Comparison of ENCODE assay signal across 9 mouse cellular contexts in genomic region chr7:37689107-37689511, GRCm38 (mm10).
DNase-seq lines count a peak whose midpoint lies in the region; ATAC-seq and TF ChIP-seq lines count a peak whose summit lies in the region.
"Had no signal": no experiment of that assay in that cellular context is flagged by ENCODE, and none has a peak within 500 bp of the region (broad histone marks: within the 10 kb centered on the region; RNA-seq: fewer than 3 reads in every experiment).

No protein-coding gene starts in this region.

- H3K9me3 ChIP-seq in forebrain, embryonic 14.5 days (replicated peaks; ENCODE audit: control insufficient read depth, low read length), result no peaks in the 10 kb centered on the region
- H3K9me3 ChIP-seq in midbrain, embryonic 10.5 days (replicated peaks), result no peaks in the 10 kb centered on the region

- H3K36me3 ChIP-seq in forebrain, embryonic 14.5 days (ENCODE audit: control insufficient read depth, insufficient read depth, low read length), result no peaks in the 10 kb centered on the region
- peaks cover 3% of the 10 kb centered on the region for H3K36me3 ChIP-seq in midbrain, embryonic 10.5 days

- H3K9ac ChIP-seq in forebrain, embryonic 14.5 days (ENCODE audit: low read length), result no peak overlapping the region

- H3K27me3 ChIP-seq in forebrain, embryonic 14.5 days (replicated peaks; ENCODE audit: control insufficient read depth, insufficient read depth, low read length), result no peaks in the 10 kb centered on the region
- H3K27me3 ChIP-seq in midbrain, embryonic 10.5 days (ENCODE audit: low read depth, poor library complexity, severe bottlenecking), result no peaks in the 10 kb centered on the region

- WGBS in forebrain, embryonic 14.5 days, result 5% methylated on average over 11 of the region's 11 CpGs
- WGBS in midbrain, embryonic 10.5 days, result 38% methylated on average over 11 of the region's 11 CpGs

- ATAC-seq in forebrain, embryonic 14.5 days, result peak; percentile 54

- no peak for TF ChIP-seq CTCF in layer of hippocampus, adult 2 months (conservative IDR thresholded peaks at IDR 0.05)

- H3K4me3 ChIP-seq in layer of hippocampus, adult 2 months, result peak overlapping the region; percentile 19; the same call in 1 of the 2 replicates
- H3K4me3 ChIP-seq in forebrain, embryonic 14.5 days (ENCODE audit: low read depth, low read length), result no peak overlapping the region
- peak overlapping the region; percentile 27 for H3K4me3 ChIP-seq in midbrain, embryonic 10.5 days

- no peak for DNase-seq in layer of hippocampus, adult 2 months (ENCODE audit: low spot score in 2 of 2)
- no peak for DNase-seq in layer of hippocampus, postnatal 10 days (ENCODE audit: low spot score in 2 of 2)
- peak; percentile 70 for DNase-seq in forebrain, embryonic 14.5 days (ENCODE audit: low spot score)
- DNase-seq in midbrain, embryonic 10.5 days (ENCODE audit: low spot score), result peak; percentile 45
- no peak for DNase-seq in thymus, postnatal 0 days (ENCODE audit: low spot score)
- DNase-seq in thymus, adult 18-20 months, result no peak
- DNase-seq in left cerebral cortex, adult 8-10 months (ENCODE audit: low spot score in 2 of 2), result no peak
- DNase-seq in adrenal gland, postnatal 14 days, result no peak
- DNase-seq: thymus, adult 2 months had no signal

- H3K4me1 ChIP-seq in forebrain, embryonic 14.5 days (ENCODE audit: control insufficient read depth, insufficient read depth, low read length), result peaks cover 20% of the 10 kb centered on the region
- H3K4me1 ChIP-seq in midbrain, embryonic 10.5 days, result peaks cover 59% of the 10 kb centered on the region

- peak overlapping the region; percentile 43 for H3K4me2 ChIP-seq in forebrain, embryonic 14.5 days (ENCODE audit: low read length)

- 0 out of 2 replicates have a peak overlapping the region, but pooled peaks have one; percentile 28 for H3K27ac ChIP-seq in layer of hippocampus, adult 2 months
- peak overlapping the region; percentile 59; the same call in 1 of the 2 replicates for H3K27ac ChIP-seq in forebrain, embryonic 14.5 days (ENCODE audit: low read depth, low read length)
- H3K27ac ChIP-seq in midbrain, embryonic 10.5 days (replicated peaks), result peak overlapping the region; percentile 81

Comparison
In these comparisons a context has a peak if more than half of its experiments do, and no peak if none do; other contexts are left out.
1. DNase-seq: peak in forebrain, embryonic 14.5 days (single experiment) and midbrain, embryonic 10.5 days (single experiment); none in layer of hippocampus, adult 2 months (0 of 2), layer of hippocampus, postnatal 10 days (0 of 2), thymus, postnatal 0 days (single experiment), thymus, adult 18-20 months (0 of 2), left cerebral cortex, adult 8-10 months (0 of 2) and adrenal gland, postnatal 14 days (single experiment).
2. H3K27ac ChIP-seq: peak in every context shown above with its lines; median percentile 81 in midbrain, embryonic 10.5 days; 59 in forebrain, embryonic 14.5 days; 28 in layer of hippocampus, adult 2 months.